Mouse (Mus musculus) CH12.LX (cell line): ENCODE results near the gene Tmed11.
"Not testable (repeated sequence)": the region's sequence is repeated elsewhere in the genome, so short reads cannot be mapped to it uniquely, and the experiment has no call there.

Source experiments
- CHD2 ChIP-seq: IDR thresholded peaks from 2 replicates; pipeline ENCODE4 v1.6.1; 2011; ENCODE audit warnings: low read length, improper control_type of control experiment
- CTCF ChIP-seq, 2 experiments: IDR thresholded peaks in 1 of 2; conservative IDR thresholded peaks in 1 of 2; 2 replicates each; pipeline ENCODE4 v1.5.1; 2011 to 2012; ENCODE audit warnings: low read depth in 2 of 2, low read length in 2 of 2, improper control_type of control experiment in 1 of 2, inconsistent platforms in 1 of 2, mild to moderate bottlenecking in 1 of 2, moderate library complexity in 1 of 2
- HCFC1 ChIP-seq: IDR thresholded peaks from 2 replicates; pipeline ENCODE4 v1.6.1; 2012; ENCODE audit warnings: low read depth, mild to moderate bottlenecking, inconsistent platforms, low read length, improper control_type of control experiment
- MYC ChIP-seq: IDR thresholded peaks from 2 replicates; pipeline ENCODE4 v1.6.1; 2011; ENCODE audit warnings: low read depth, mild to moderate bottlenecking, improper control_type of control experiment, low read length
- POLR2A ChIP-seq: IDR thresholded peaks from 2 replicates; pipeline ENCODE4 v1.6.1; 2011; ENCODE audit warnings: low read depth, mild to moderate bottlenecking, improper control_type of control experiment, low read length
- ZNF384 ChIP-seq: IDR thresholded peaks from 2 replicates; pipeline ENCODE4 v1.6.1; 2012; ENCODE audit warnings: low read depth, low read length, improper control_type of control experiment, inconsistent platforms

- not testable (repeated sequence) for TF ChIP-seq ZNF384; CHD2; HCFC1; CTCF (conservative IDR thresholded peaks at IDR 0.05 in 1 of 2, IDR thresholded peaks at IDR 0.05 in 1 of 2; ENCODE audit: low read depth in 2 of 2, low read length in 2 of 2); POLR2A; MYC
Observed at GRCm38 (mm10) chr5:108795263-108795662, at the start of gene Tmed11.
